Mouse (Mus musculus) fibroblast of lung, adult 2 months (primary cell): ENCODE data around the gene Alg12.
"Not testable (repeated sequence)": the region's sequence is repeated elsewhere in the genome, so short reads cannot be mapped to it uniquely, and the experiment has no call there.

Experiments
- DNase-seq: peaks from one replicate; pipeline ENCODE4 v3.0.0-alpha.2; 2011; ENCODE audit warnings: low read depth

Alg12 gene

DNA sequence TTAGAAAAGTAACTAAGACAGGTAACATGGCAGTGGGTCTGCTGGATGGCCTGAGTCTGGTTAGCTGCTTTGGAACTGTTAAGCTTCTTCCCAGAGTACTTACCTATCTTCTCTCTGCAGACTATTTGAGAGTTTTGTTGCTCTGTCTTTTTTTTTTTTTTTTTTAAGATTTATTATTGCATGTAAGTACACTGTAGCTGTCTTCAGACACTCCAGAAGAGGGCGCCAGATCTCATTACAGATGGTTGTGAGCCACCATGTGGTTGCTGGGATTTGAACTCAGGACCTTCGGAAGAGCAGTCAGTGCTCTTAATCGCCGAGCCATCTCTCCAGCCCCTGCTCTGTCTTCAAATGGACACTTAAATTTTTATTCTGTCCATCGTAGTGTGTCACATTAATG is 44.5 kb downstream of the Alg12 start:
- DNase-seq, result not testable (repeated sequence)

DNA sequence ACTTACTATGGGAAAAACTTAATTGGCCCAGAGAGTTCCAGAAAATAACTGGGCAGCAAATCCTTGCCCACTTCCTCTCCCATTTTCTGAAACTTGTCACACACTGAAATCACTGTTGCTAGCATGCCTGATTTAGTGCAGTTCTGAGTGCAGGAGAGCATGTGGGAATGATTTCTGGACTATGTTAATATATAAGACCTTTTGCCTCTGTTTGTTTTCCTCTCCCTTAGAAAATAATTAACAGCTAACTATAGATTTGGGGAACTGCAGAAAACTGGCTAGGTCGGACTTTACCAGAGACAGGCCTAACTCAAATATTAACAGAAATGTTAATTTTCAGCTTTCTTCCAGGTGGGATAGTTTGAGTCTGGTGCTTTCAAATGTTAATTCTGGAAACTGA is 50.6 kb downstream of the Alg12 start:
- DNase-seq, result peak; percentile 2

DNA sequence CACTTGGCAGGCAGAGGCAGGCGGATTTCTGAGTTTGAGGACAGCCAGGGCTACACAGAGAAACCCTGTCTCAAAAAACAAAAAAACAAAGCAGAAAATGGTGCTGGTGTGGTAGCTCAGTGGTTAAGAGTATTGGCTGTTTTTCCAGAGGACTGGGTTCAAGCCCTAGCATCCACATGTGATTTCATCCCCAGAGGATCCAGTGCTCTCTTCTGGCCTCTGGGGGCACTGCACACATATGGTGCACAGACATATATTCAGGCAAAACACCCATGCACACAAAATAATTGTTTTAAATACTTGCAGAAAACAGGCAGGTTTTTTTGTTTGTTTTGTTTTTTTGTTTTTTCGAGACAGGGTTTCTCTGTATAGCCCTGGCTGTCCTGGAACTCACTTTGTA is 53.0 kb downstream of the Alg12 start:
- DNase-seq, result not testable (repeated sequence)

DNA sequence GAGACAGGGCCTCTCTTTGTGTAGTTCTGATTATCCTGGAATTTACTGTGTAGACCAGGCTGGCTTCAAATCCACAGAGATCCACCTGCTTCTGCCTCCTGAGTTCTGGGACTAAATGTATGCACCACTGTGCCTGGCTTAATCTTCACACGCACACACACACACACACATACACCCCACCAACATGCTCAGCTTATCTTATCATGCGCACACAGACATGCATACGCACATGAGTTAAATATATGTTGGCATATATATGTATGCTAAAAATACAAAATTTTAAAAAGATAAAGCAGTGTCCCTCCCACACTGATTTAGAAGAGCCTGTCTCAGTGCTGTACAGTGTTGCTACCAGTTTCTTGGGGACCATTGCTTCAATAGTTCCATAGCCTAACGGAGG is 57.6 kb downstream of the Alg12 start:
- no peak for DNase-seq

DNA sequence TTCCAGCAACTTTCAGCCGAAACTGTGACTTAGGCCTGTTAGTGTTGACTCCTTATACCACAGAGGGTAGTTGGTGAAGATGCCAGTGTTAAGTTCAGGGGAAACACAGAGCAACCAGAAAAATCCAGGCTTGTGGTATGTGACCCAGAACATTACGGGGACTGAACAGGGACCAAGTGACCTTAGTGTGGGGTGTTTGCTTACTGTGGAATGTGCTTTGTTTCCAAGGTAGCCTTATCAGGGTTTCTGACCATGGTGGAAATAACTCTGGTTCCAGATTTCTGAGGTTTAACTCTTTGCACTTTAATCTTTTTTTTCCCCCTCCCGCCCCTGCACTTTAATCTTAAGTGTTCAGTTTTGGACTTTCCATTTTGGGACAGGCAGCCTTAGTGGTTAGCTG is 61.1 kb downstream of the Alg12 start:
- no peak for DNase-seq

DNA sequence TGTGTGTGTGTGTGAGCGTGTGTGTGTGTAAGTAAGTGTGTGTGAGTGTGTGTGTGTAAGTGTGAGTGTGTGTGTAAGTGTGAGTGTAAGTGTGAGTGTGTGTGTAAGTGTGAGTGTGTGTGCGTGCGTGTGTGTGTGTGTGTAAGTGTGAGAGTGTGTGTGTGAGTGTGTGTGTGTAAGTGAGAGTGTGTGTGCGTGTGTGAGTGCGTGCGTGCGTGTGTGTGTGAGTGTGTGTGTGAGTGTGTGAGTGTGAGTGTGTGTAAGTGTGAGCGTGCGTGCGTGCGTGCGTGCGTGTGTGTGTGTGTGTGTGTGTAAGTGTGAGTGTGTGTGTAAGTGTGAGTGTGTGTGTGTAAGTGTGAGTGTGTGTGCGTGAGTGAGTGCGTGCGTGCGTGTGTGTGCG is 63.4 kb downstream of the Alg12 start:
- no peak for DNase-seq
